Mouse (Mus musculus) stomach, adult 2 months (tissue): ENCODE data around the gene Maats1. TPM values are rescaled to one million over a fixed set of nuclear protein-coding genes. Genes with fewer than 3 reads are reported as not detected.

Experiments used
- polyA plus RNA-seq: library from polyadenylated mRNA; depleted of rRNA; stranded (reverse); fragments of >200 nt; gene quantifications from 2 replicates; pipeline ENCODE4 v1.2.3, GENCODE M21; 2012; rRNA removed

Gene Maats1
- not detected in 2 replicates for polyA plus RNA-seq

GRCm38 (mm10) chr16:38341396-38342324 lies at the start of gene Maats1:
TSS of gene Maats1 (minus strand) at chr16:38342143.

GRCm38 (mm10) chr16:38361933-38362332 lies 20.0 kb upstream of the Maats1 start, which contains the start of gene Popdc2:
TSS of gene Popdc2 (plus strand) at chr16:38362209.

GRCm38 (mm10) chr16:38346529-38347325 lies 4.8 kb upstream of the Maats1 start, which contains the start of the genes Cox17 and Gm21987:
TSS of gene Cox17 (plus strand) at chr16:38346991.
TSS of gene Gm21987 (plus strand) at chr16:38347040.

GRCm38 (mm10) chr16:38294685-38295348 lies 47.1 kb downstream of the Maats1 start, which contains the start of gene Nr1i2:
TSS of gene Nr1i2 (minus strand) at chr16:38294824.

Other genes starting within 250 kb of the Maats1 start
- 5.1 and 6.8 TPM in 2 replicates for gene Nr1i2, start 47.3 kb downstream of the Maats1 start, polyA plus RNA-seq
- 20.0 and 23.5 TPM in 2 replicates for gene Cox17, start 4.8 kb upstream of the Maats1 start, polyA plus RNA-seq
- not detected in 2 replicates for gene Gm21987, start 4.9 kb upstream of the Maats1 start, polyA plus RNA-seq
- gene Popdc2, start 20.1 kb upstream of the Maats1 start, polyA plus RNA-seq = 11.5 and 13.2 TPM in 2 replicates
- gene Pla1a, start 91.0 kb upstream of the Maats1 start, polyA plus RNA-seq = 0.78 and 1.4 TPM in 2 replicates
- 16.8 and 17.9 TPM in 2 replicates for gene Adprh, start 110.6 kb upstream of the Maats1 start, polyA plus RNA-seq
- 0.09 and 0.27 TPM in 2 replicates for gene Cd80, start 113.4 kb upstream of the Maats1 start, polyA plus RNA-seq
- 16.2 and 41.3 TPM in 2 replicates for gene Timmdc1, start 180.5 kb upstream of the Maats1 start, polyA plus RNA-seq
- gene Poglut1, start 208.1 kb upstream of the Maats1 start, polyA plus RNA-seq = 4.5 and 5.1 TPM in 2 replicates
- 17.3 and 23.3 TPM in 2 replicates for gene Tmem39a, start 216.6 kb upstream of the Maats1 start, polyA plus RNA-seq